Mouse (Mus musculus): ENCODE data around the gene Rbm5. TPM values are rescaled to one million over a fixed set of nuclear protein-coding genes. Genes with fewer than 3 reads are reported as not detected.

Gene Rbm5
- total and polyA plus RNA-seq, 3 experiments, result 67.6 to 85.3 (median 83.6) TPM

GRCm38 (mm10) chr9:107812132-107812531 is 41.3 kb upstream of the Rbm5 start:
- Histone ChIP-seq H3K9me3 (replicated peaks; ENCODE audit: low read length) (no peaks in the 10 kb centered on the region), H3K4me1 (ENCODE audit: control insufficient read depth in 1 of 2, insufficient read depth in 2 of 2) (no peaks in the 10 kb centered on the region), H3K4me3 (replicated peaks in 1 of 3; ENCODE audit: low read depth in 2 of 3, low read length in 2 of 3, poor library complexity in 1 of 3) (no peak overlapping the region), H3K9ac (ENCODE audit: insufficient read depth, low read depth) (no peak overlapping the region), H3K27me3 (replicated peaks) (no peaks in the 10 kb centered on the region), H3K36me3 (replicated peaks in 1 of 2; ENCODE audit: control insufficient read depth in 1 of 2, insufficient read depth in 1 of 2, low read length in 1 of 2) (peaks cover 12 to 57% of the 10 kb centered on the region in 2 experiments), H3K79me2 (replicated peaks; ENCODE audit: control insufficient read depth, extremely low read depth, insufficient read depth, poor library complexity, severe bottlenecking) (no peaks in the 10 kb centered on the region), H3K4me2 (ENCODE audit: insufficient read depth, low read depth, poor library complexity, severe bottlenecking) (no peak overlapping the region), H3K27ac (ENCODE audit: insufficient read depth, low read depth) (no peak overlapping the region)
- dilution Hi-C loops (cut with MboI; ENCODE audit: extremely low pct_ligation_motif_present, extremely low pct_unique_long_range_greater_than_20kb, low sequenced_read_pairs) (no loop called here), in situ Hi-C loops (cut with MboI; ENCODE audit: low pct_ligation_motif_present, low pct_unique_long_range_greater_than_20kb, low sequenced_read_pairs) (no loop called here)
- no peak for DNase-seq (ENCODE audit: extremely low read depth)
- TF ChIP-seq MAZ (IDR thresholded peaks at IDR 0.05; ENCODE audit: low read depth, low read length) (no peak), EP300 (IDR thresholded peaks at IDR 0.05; ENCODE audit: low read length) (no peak), MEF2A (IDR thresholded peaks at IDR 0.05; ENCODE audit: borderline replicate concordance, low read depth, low read length) (no peak), UBTF (IDR thresholded peaks at IDR 0.05; ENCODE audit: low read depth, low read length) (no peak)

GRCm38 (mm10) chr9:107810985-107811384 is 40.2 kb upstream of the Rbm5 start:
- in situ Hi-C loops (cut with MboI; ENCODE audit: low pct_ligation_motif_present, low pct_unique_long_range_greater_than_20kb, low sequenced_read_pairs), result no loop called here
- no peak for DNase-seq (ENCODE audit: extremely low read depth)
- dilution Hi-C loops (cut with MboI; ENCODE audit: extremely low pct_ligation_motif_present, extremely low pct_unique_long_range_greater_than_20kb, low sequenced_read_pairs), result no loop called here
- H3K36me3 ChIP-seq (replicated peaks in 1 of 2; ENCODE audit: control insufficient read depth in 1 of 2, insufficient read depth in 1 of 2, low read length in 1 of 2), result peaks cover 12 to 56% of the 10 kb centered on the region in 2 experiments
- no peaks in the 10 kb centered on the region for H3K79me2 ChIP-seq (replicated peaks; ENCODE audit: control insufficient read depth, extremely low read depth, insufficient read depth, poor library complexity, severe bottlenecking)
- no peak overlapping the region for H3K27ac ChIP-seq (ENCODE audit: insufficient read depth, low read depth)
- no peak overlapping the region for H3K4me2 ChIP-seq (ENCODE audit: insufficient read depth, low read depth, poor library complexity, severe bottlenecking)
- H3K4me3 ChIP-seq (replicated peaks in 1 of 3; ENCODE audit: low read depth in 2 of 3, low read length in 2 of 3, poor library complexity in 1 of 3), result no peak overlapping the region
- no peak overlapping the region for H3K9ac ChIP-seq (ENCODE audit: insufficient read depth, low read depth)
- no peaks in the 10 kb centered on the region for H3K9me3 ChIP-seq (replicated peaks; ENCODE audit: low read length)
- TF ChIP-seq NRF1 (IDR thresholded peaks at IDR 0.05; ENCODE audit: low read depth, low read length), result no peak
- no peak for TF ChIP-seq RAD21 (IDR thresholded peaks at IDR 0.05; ENCODE audit: low read depth, low read length)
- TF ChIP-seq IRF4 (IDR thresholded peaks at IDR 0.05; ENCODE audit: low read depth, low read length), result no peak
- no peak for TF ChIP-seq ZMIZ1 (IDR thresholded peaks at IDR 0.05; ENCODE audit: low read depth, low read length)
- TF ChIP-seq RCOR1 (conservative IDR thresholded peaks at IDR 0.05; ENCODE audit: low read depth, low read length), result no peak
- TF ChIP-seq PAX5 (IDR thresholded peaks at IDR 0.05; ENCODE audit: low read length), result no peak
- H3K4me1 ChIP-seq (ENCODE audit: control insufficient read depth in 1 of 2, insufficient read depth in 2 of 2), result no peaks in the 10 kb centered on the region
- no peaks in the 10 kb centered on the region for H3K27me3 ChIP-seq (replicated peaks)

DNA sequence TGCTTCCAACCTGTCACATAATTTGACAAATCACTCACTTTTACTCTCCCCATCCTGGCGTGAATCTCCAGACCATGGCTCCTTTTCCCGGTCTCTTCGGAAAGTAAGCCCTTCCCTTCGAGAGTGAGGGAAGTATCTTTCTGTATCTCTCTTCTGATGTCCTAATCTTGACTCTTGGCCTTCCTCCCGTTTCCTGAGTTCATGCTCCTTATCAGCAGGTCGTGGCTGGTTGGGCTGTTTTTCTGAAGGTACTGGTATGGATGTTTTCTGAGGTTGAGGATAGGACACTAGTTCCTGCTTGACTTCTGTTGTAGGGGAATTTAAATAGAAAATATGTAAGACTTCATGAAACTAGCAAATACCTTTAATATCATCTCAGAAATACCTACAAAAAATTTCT is 20.9 kb upstream of the Rbm5 start:
- no peak overlapping the region for H3K27ac ChIP-seq (ENCODE audit: insufficient read depth, low read depth)
- no peaks in the 10 kb centered on the region for H3K4me1 ChIP-seq (ENCODE audit: control insufficient read depth in 1 of 2, insufficient read depth in 2 of 2)
- H3K4me3 ChIP-seq (replicated peaks in 1 of 3; ENCODE audit: low read depth in 2 of 3, low read length in 2 of 3, poor library complexity in 1 of 3), result no peak overlapping the region
- H3K4me2 ChIP-seq (ENCODE audit: insufficient read depth, low read depth, poor library complexity, severe bottlenecking), result no peak overlapping the region
- no peaks in the 10 kb centered on the region for H3K9me3 ChIP-seq (replicated peaks; ENCODE audit: low read length)
- TF ChIP-seq NELFE (IDR thresholded peaks at IDR 0.05; ENCODE audit: low read depth, low read length) (no peak), KAT2A (IDR thresholded peaks at IDR 0.05; ENCODE audit: insufficient replicate concordance, low read length) (no peak), MYC (IDR thresholded peaks at IDR 0.05; ENCODE audit: low read depth, low read length) (no peak), JUN (IDR thresholded peaks at IDR 0.05; ENCODE audit: insufficient read depth, low read depth, low read length) (no peak), USF1 (IDR thresholded peaks at IDR 0.05; ENCODE audit: low read depth, low read length) (no peak), ZMIZ1 (IDR thresholded peaks at IDR 0.05; ENCODE audit: low read depth, low read length) (no peak)
- peaks cover 36 to 74% of the 10 kb centered on the region in 2 experiments for H3K36me3 ChIP-seq (replicated peaks in 1 of 2; ENCODE audit: control insufficient read depth in 1 of 2, insufficient read depth in 1 of 2, low read length in 1 of 2)
- dilution Hi-C loops (cut with MboI; ENCODE audit: extremely low pct_ligation_motif_present, extremely low pct_unique_long_range_greater_than_20kb, low sequenced_read_pairs) (no loop called here), in situ Hi-C loops (cut with MboI; ENCODE audit: low pct_ligation_motif_present, low pct_unique_long_range_greater_than_20kb, low sequenced_read_pairs) (no loop called here)
- no peaks in the 10 kb centered on the region for H3K79me2 ChIP-seq (replicated peaks; ENCODE audit: control insufficient read depth, extremely low read depth, insufficient read depth, poor library complexity, severe bottlenecking)
- no peak overlapping the region for H3K9ac ChIP-seq (ENCODE audit: insufficient read depth, low read depth)
- H3K27me3 ChIP-seq (replicated peaks), result no peaks in the 10 kb centered on the region
- DNase-seq (ENCODE audit: extremely low read depth), result no peak
